Mouse (Mus musculus): ENCODE data around the gene Ost4.

Gene Ost4

DNA sequence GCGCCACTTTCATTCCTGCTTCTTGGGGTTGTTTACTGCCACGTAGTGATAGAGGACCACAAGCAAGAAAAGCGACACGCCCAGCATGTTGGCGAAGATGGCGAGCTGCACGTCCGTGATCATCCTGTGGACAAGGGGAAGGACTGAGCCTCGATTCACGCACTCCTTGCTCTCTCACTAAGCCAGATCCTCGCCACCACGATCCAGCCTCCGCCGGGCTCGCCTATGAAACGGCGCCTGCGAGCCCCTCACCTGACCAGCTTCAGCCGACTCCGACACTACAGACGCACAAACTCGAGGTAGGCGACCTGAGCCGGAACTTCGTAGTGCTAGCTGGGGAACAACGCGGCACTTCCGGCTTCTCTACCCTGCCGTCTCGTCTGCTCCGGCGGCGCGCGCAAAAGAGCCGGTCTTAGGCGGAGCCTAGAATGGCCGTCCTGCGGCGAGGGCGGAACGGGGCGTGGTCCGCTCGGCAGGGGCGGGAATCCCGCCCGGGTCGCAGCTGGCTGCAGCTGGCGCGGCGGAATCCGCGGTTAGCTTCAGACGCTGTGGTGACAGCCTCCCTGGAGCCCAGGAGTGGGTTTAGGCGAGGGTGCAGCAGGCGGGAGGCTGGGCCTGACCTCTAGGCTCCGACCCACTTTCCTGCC is at the start of gene Ost4:
TSS of gene Ost4 (minus strand) at position 376 of the 647 bp plus-strand sequence.
- peak; percentile 97 for DNase-seq (ENCODE audit: low spot score in 2 of 2)

DNA sequence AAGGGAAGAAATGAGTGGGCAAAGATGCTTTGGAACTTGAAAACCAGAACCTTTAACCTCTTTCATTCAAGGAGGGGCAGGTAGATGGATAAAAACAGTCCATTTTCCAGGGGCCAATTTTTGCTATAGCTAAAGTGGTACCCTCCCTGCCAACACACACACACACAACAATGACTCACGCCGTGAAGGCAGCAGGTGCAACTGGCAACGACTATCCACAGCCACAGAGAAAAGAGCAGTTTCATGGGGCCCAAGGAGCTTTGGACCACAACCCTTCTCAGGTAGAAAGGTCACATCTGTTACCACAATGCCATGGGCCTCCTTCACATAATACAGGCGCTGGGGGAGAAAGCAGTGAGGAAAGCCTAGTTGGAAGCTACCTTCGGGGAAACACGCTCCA is 48.2 kb upstream of the Ost4 start:
- DNase-seq (ENCODE audit: low spot score in 2 of 2) = no peak

DNA sequence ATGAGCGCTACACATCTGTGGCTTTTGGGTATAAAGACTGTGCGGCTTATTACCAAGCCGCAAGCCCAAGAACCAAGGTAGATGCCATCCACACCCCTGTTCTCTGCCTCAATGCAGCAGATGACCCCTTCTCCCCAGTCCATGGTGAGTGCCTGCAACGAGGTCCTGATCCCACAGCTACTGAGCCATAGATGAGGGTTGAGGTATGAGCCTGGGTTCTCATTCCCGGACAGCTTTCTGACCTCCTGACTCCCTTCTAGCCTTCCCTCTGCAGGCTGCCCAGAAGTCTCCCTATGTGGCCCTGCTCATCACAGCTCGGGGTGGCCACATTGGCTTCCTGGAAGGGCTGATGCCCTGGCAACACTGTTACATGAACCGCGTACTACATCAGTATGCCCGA is 47.0 kb upstream of the Ost4 start:
- no peak for DNase-seq (ENCODE audit: low spot score in 2 of 2)

DNA sequence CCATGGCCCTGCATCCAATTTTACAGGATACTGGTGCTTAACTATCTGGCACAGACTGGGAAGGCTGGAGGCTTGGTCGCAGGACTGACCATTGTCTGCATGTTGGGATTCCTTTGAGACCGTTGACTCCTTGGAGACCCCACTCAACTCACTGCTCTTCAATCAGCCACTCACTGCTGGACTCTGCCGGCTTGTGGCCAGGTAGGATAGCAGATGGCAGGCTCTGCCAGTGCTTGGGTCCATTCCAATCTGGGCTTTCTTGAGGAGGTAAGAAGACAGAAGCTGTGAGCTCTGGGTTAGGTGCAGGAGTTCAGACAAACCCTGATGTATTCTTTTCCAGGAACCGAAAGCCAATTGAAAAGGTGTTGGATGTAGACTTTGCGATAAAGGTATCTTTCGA is 46.5 kb upstream of the Ost4 start:
- no peak for DNase-seq (ENCODE audit: low spot score in 2 of 2)

DNA sequence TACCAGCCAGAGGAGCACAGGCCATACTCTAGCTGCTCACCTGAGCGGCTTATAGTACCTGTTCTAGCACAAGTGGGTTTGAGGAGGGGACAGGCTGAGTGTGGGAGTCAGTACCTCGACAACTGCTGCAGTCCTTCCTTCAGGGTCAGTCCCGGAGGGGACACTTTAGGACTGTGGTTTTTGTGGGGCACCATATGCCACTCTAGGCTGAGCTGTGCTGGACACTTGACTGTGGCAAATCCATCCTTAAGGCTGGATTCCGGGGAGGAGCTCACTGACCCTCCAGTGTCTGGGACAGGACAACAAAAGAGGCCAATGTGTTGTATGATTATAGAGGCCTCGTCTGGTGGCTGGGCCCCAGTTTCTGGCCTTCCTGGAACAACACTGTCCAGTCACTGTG is 45.0 kb upstream of the Ost4 start:
- DNase-seq (ENCODE audit: low spot score in 2 of 2) = no peak

DNA sequence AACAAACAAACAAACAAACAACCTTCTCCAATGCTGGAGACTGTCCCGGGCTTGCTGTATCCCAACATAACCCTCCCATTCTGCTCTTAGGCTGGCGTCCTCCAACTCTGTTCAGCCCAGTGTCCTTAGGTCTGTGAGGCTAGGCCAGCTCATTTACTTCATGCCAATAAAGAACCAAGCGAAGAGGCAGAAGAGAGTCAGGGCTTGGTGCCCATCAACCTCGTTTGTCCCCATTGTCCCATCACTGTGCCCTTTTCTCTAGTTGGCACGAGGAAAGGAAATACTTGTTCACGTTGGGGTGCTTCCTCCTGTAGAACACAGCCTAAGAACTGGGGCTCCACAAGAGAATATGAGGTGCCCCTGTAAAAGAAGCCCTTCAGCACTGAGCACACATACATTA is 44.1 kb upstream of the Ost4 start:
- DNase-seq (ENCODE audit: low spot score in 2 of 2) = no peak

DNA sequence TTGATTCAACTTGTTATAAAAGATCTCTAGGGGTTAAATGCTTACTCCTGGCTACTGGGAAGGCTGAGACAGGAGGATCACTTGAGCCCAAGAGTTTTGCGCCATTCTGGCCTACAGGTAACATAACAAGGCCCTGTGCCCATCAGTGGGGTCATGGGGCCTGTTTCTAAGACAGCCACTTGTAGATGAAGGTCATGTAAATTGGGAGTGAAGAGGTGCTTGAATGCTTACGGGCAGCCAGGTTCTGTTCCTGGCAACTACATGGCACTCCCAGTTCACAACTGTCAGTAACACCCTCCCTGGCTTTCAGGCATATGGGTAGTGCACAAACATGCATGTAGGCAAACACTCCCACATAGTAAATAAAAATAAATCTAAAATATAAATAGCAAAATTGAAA is 43.3 kb upstream of the Ost4 start:
- DNase-seq (ENCODE audit: low spot score in 2 of 2) = no peak

DNA sequence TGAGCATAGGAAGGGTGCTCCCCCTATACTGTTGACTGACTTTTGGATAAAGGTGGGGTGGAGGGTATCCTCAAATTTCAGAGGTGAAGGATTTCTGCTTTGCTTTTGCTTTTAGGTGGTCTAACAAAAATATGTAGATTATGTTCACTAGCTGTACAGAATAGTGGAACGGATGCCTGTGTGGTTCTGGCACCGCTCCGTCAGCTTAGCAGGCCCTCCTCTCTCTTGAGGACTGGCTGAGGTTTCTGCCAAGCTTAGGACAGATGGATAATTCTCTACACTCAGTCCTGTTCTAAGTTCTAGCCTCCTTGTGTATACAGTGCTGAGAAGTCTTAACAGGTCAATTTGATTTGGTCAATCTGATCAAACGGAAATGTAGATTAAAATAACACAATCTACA is 42.9 kb upstream of the Ost4 start:
- DNase-seq (ENCODE audit: low spot score in 2 of 2) = no peak

DNA sequence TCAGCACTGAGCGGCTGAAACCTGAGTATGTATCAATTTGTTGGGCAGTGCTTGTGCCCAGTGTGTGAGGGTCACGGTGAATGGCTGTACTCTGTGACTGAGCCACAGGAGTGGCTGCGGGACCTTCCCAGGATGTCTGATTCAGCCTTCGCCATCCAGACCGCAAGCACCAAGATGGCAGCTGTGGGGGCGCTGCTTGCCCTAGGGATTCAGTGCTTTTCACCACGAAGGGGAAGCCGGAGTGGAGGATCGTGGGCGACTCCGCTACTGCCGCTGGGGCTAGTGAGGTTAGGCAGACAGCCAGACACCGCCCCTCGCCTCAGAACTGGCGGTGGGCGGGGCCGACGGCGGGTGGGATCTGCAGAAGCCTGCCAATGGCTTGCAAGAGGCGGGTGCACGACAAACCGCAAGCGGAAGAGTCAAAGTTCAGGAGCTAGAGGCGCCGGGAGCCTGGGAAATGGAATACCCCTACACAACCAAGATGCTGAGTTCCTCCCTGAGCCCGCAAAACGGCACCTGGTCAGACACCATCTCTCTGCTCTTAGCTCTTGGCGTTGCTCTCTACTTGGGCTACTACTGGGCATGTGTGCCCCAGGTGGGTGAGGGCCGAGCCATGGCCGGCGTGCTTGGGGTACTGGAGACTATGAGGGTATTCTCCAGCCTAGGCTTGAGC is 42.2 kb upstream of the Ost4 start:
- DNase-seq (ENCODE audit: low spot score in 2 of 2) = peak; percentile 92 to 93

DNA sequence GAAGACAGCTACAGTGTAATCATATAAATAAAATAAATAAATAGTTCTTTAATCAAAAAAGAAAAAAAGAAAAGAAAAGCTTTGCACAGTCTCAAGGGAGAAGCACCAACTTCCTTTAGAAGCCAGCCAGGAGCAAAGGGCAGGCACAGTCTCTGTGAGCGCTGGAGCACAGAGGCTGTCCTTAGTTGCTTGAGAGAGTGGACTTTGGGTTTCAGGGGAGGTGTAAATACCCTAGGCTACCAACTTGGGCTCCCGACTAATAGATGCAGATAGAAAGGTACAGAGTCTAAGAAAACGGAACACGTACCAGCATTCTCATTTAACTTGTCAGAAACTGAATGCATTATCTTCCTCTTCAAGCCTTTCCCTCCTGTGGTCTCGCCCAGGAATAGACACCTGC is 41.0 kb upstream of the Ost4 start:
- DNase-seq (ENCODE audit: low spot score in 2 of 2) = no peak

DNA sequence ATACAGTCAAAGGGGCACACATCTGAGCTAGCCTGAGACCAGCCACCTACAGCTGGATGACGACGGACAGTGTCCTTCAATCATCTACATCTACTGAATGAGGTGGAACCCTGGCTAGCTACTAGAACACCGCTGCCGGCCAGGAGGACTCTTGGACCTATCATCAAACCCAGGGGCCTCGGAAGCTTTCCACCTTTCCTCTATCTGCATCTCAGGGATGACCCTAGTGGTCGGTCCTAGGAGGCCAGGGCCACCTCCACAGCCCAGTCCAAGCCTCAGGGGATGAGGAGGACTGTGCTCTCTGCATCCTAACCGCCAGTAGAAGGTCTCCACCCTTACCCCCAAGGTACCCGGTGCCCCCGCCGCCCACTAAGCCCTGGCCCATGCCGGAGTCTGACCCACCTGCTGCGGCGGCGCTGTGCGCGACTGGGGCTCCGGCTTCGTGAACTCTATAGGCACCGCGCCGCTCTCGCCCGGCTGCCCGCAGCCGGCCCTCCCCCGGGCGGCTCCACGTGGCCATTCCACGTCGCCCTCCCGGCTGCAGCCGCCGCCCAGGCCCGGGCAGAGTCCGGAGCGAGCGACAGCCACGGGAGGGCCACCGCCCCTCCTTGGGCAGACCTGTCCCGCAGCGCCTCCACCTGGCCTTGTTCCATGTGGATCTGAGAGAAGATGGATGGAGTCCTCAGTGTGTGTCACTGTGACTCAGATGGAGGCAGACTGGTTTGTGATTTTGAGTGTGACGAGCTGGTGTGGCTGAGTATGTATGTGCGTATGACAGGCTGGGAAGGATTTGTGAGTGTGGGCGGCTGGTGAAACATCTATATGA is 37.6 kb upstream of the Ost4 start, which contains the start of gene Cgref1:
TSS of gene Cgref1 (minus strand) at position 636 of the 826 bp plus-strand sequence.
- peak in 1 of 2 experiments; percentile 30 for DNase-seq (ENCODE audit: low spot score in 2 of 2)

DNA sequence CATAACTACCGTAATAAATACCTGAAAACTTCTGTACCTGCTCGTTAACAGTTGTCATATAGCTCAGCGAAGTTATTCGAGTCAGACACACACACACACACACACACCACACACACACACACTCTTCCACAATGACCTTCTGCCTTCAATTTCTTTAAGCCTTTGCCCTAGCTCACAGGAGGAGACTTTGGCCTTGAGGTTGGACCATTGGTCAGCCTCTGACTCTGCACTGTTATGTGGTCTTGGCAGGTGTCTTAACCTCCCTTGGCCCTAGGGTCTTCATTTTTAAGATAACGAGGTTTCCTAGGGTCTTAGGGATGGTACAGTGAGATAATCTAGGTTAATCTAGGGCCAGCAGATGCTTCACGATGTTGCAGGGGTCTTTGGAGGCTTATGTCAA is 36.8 kb upstream of the Ost4 start:
- DNase-seq (ENCODE audit: low spot score in 2 of 2) = no peak

DNA sequence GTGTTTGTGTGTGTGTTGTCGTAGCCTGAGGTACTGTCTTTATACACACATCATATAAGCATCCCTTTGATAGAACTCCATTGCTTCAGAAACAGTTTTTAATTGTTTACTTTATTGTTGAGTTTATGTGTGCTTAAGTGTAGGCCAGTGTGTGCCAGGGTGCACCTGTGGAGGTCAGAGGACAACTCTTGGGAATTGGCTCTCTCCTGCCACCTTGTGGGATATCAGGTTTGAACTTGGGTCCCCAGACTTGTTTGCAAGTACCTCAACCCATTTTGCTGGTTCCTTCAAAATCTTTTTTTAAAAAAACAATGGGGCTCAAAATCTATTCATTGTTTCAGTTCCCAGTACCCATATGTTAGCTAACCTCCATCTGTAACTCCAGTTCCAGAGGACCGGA is 35.4 kb upstream of the Ost4 start:
- peak in 1 of 2 experiments; percentile 54 for DNase-seq (ENCODE audit: low spot score in 2 of 2)

DNA sequence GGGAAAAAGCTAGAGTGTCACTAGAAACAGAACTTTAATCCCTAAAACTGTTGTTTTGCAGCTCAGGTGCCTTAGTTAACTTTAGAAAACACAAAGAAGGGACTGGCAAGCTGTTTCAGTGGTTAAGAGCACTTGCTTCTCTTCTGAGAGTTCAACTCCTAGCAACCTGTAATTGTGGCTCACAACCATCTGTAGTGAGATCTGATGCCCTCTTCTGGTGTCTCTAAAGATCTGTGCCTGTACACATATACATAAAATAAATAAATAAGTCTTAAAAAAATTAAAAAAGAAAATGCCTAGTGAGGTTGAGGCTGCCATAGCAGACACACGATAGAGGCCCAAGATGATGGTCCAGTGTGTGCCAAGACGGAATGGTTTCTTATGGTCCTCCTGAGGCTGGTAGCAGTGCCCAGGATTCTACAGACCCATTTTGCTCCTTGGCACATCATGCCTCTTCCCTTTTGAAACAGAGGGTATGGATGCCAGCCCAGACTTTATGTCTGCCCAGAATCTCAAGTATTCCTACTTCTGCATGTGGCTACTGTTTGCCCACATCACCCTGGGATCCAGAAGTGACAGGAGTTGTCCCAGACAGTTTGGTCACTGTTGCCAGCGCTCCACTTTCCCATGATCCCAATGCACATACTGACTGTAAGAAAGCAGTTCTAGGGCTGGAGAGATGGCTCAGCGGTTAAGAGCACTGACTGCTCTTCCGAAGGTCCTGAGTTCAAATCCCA is 27.3 kb upstream of the Ost4 start:
- DNase-seq (ENCODE audit: low spot score in 2 of 2) = no peak

DNA sequence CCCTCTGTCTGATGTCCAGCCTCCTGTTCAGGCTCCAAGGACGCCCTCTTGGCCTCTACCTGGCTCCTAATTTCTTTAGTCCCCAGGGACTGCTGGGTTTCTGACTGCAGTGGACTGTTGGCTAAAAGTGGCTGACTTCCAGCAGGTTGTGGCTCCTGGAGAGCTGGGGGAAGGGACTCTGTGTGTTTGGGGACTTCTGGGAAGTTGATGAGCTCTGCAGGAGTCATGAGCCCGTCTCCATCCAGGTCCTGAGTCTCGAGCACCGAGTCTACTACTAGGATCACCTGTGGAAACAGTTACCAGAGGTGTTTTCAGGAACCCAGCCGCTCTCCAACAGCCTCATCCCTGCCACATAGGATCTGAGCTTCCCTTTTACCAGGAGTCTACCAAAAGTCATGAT is 26.1 kb upstream of the Ost4 start:
- DNase-seq (ENCODE audit: low spot score in 2 of 2) = no peak

DNA sequence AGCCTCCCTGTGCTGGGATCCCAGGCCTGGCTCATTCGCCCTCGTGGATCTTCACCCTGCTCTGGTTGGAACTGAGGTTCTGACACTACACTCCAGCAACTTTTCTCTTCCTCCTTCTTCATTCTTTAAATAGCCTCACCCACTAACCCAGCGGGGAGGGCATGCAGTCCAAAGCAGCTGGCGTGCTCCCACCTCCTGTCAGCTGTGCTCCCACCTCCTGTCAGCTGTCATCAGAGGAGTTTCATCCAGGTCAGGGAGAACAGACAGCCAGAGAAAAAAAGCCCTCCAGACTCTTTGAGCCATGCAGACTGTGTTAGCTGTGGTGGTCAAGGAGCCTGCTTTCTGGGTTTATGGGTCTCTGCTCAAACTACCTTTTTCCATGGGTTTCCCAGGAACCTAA is 23.8 kb upstream of the Ost4 start:
- no peak for DNase-seq (ENCODE audit: low spot score in 2 of 2)

DNA sequence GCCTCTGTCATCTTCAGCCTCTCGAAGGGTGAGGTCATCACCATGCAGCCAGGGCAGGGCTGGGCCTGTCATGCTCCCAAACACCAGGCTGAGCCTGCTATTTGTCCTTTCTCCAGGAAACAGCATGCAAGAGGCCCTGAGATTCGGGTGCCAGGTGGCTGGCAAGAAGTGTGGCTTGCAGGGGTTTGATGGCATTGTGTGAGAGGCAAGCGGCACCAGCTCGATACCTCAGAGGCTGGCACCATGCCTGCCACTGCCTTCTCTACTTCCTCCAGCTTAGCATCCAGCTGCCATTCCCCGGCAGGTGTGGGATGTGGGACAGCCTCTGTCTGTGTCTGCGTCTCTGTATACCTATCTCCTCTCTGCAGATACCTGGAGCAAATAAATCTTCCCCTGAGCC is 23.3 kb upstream of the Ost4 start:
- DNase-seq (ENCODE audit: low spot score in 2 of 2) = no peak

DNA sequence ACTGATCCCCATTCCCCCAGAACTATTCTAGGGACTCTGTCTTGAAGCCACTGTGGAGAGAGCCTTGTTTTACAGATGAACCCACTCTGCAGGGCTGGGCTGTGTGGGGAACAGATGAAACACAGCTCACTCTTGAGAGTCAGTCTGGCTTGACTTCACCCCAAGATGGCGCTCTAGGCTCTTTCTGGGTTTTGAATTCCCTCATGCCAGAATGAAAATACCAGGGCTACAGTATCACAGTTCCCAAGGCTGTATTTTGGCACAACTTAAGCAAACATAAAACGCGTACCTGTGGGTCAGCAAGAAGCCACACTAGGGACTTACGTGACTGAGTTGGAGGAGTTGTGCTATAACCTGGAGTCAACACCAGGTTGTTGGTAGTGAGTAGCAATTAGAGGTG is 22.5 kb upstream of the Ost4 start:
- peak in 1 of 2 experiments; percentile 57 for DNase-seq (ENCODE audit: low spot score in 2 of 2)

DNA sequence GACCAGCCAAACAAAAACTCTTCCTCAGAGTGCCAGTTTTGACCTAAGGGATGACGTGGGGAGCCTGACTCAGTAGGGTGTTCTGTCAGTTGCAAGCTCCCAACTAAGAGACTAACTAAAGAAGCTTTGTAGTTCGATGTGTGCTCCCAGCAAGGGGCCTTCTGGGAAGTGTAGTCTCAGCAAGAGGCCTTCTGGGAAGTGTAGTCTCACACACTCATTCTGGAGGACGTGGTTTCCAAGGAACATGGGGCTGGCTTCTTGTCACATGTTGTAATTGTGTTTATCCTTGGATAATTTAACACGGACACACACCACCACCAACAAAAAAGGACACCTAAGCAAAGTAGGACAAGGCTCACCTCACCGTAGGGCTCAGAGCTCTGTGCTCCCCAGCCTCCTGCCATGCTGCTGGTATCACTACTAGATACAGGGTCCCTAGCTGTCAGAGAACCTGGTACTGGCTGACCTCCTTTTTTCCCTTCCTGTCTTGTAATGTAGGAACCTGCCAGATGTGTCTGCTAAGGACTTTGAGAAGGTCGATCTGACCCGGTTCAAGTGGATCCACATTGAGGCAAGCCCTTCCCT is 20.4 kb upstream of the Ost4 start:
- no peak for DNase-seq (ENCODE audit: low spot score in 2 of 2)

DNA sequence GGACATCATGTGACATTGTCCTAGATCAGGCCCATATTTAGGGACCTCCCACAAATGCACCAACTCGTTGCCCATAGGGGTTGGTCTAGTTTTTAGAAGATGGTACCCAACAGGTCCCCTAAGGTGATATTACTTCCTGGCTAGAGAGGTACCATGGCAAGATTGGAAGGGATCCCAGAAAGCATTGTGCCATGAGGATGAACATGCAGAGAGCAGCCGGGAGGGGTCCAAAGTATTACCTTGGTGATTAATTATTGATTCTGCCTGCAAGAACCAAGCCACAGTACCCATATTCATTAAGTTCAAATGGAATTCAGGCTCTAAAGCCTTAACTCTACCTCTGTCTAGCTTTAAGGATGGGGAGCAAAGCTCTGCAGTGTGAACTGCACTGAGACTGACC is 18.5 kb upstream of the Ost4 start:
- DNase-seq (ENCODE audit: low spot score in 2 of 2) = no peak

DNA sequence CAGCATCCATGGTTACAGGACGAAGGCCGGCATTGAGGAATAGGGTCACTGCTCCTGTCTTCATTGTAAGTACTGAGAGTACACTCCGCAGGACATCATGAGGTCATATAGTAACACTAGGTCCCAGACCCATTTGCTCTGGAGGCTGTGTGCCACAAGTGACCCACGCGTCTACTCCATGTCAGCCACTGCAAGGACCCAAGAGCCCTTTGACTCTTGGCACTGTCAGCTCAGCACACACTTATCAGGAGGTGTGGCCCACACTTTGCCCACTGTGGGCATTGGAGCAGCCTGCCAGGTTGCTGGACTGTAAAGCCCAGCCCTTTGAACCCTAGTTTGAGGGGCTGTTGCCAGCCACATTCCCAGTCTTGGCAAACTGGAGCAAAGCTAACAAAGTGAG is 17.6 kb upstream of the Ost4 start:
- DNase-seq (ENCODE audit: low spot score in 2 of 2) = no peak

DNA sequence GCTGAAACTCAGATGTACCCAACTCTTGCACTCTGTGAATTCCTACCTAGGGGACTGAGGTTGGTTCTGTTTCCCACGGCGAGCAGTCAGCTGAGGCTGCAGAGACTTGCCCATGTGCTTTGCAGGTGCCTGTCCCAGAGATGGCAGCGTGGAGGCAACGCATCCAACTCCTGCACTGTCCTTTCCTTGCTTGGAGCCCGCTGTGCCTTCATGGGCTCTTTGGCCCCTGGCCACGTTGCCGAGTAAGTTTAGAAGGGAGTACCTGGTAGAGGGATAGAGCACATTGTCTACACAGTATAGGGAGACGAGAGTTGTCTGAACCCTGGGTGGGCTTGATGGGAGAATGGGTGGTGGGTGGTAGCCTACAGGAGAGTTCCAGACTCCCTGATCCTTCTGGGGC is 17.0 kb upstream of the Ost4 start:
- no peak for DNase-seq (ENCODE audit: low spot score in 2 of 2)

Measured in thymus, postnatal 10 days (tissue).